Mouse (Mus musculus): ENCODE measurements at regions not wholly inside any gene's neighbourhood (a gene's known extent, or its start where the extent isn't known, plus 50 kb on each side); places are given as distances from the start of the nearest gene placed in this dataset.

DNA sequence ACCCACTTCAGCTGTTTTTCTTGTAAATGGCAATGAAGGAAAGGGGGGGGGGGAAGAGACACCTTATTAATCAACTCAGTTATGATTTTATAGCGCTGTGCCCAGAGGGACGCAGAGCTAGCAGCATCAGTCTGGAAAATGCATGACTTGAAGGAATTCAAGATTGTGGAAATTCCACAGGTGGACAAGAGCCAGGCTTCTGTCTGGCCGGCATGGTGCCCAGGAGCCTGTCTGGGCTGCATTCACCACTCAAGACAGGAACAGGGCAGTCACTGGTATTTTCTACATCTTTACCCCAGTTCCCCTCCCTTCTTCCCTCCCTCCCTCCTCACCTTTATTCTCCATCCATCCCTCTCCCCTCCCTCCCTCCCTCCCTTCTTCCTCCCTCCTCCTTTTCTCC lies 339.1 kb upstream of the Auts2 start:
- TF ChIP-seq GATA1 (IDR thresholded peaks at IDR 0.05; ENCODE audit: borderline replicate concordance, low read length) (no peak), FLI1 (IDR thresholded peaks at IDR 0.05; ENCODE audit: low read length) (no peak)

Measured in megakaryocyte, embryonic 14.5 days (primary cell).